Mouse (Mus musculus): ENCODE measurements around the gene Pou3f1.

Gene Pou3f1

GRCm38 (mm10) chr4:124656854-124657650 lies 445 bp downstream of the Pou3f1 start:
- DNase-seq (ENCODE audit: low read depth, low spot score), result no peak

- DNase-seq (ENCODE audit: low read depth, low spot score), result no peak
These were observed 1.2 kb downstream of the Pou3f1 start for GRCm38 (mm10) chr4:124657781-124658180.

GRCm38 (mm10) chr4:124658412-124658851 lies 1.8 kb downstream of the Pou3f1 start:
- no peak for DNase-seq (ENCODE audit: low read depth, low spot score)

GRCm38 (mm10) chr4:124659251-124660217 lies 2.9 kb downstream of the Pou3f1 start:
- no peak for DNase-seq (ENCODE audit: low read depth, low spot score)

- DNase-seq (ENCODE audit: low read depth, low spot score), result no peak
These were observed 4.0 kb downstream of the Pou3f1 start for GRCm38 (mm10) chr4:124660603-124661002.

GRCm38 (mm10) chr4:124663034-124663433 lies 6.4 kb downstream of the Pou3f1 start:
- no peak for DNase-seq (ENCODE audit: low read depth, low spot score)

- DNase-seq (ENCODE audit: low read depth, low spot score), result no peak
These were observed 7.6 kb downstream of the Pou3f1 start for GRCm38 (mm10) chr4:124664185-124664584.

GRCm38 (mm10) chr4:124664604-124665003 lies 8.0 kb downstream of the Pou3f1 start:
- DNase-seq (ENCODE audit: low read depth, low spot score), result no peak

GRCm38 (mm10) chr4:124667476-124668033 lies 10.9 kb downstream of the Pou3f1 start:
- DNase-seq (ENCODE audit: low read depth, low spot score), result no peak

GRCm38 (mm10) chr4:124668078-124668477 lies 11.5 kb downstream of the Pou3f1 start:
- DNase-seq (ENCODE audit: low read depth, low spot score), result no peak

- DNase-seq (ENCODE audit: low read depth, low spot score), result no peak
These were observed 13.6 kb downstream of the Pou3f1 start for GRCm38 (mm10) chr4:124670232-124670631.

- DNase-seq (ENCODE audit: low read depth, low spot score), result peak; percentile 49
These were observed 15.0 kb downstream of the Pou3f1 start for GRCm38 (mm10) chr4:124671583-124671982.

GRCm38 (mm10) chr4:124672347-124673320 lies 16.0 kb downstream of the Pou3f1 start:
- no peak for DNase-seq (ENCODE audit: low read depth, low spot score)

- DNase-seq (ENCODE audit: low read depth, low spot score), result no peak
These were observed 17.9 kb downstream of the Pou3f1 start for GRCm38 (mm10) chr4:124674334-124675032.

GRCm38 (mm10) chr4:124675037-124675436 lies 18.4 kb downstream of the Pou3f1 start:
- DNase-seq (ENCODE audit: low read depth, low spot score), result peak; percentile 61

- DNase-seq (ENCODE audit: low read depth, low spot score), result no peak
These were observed 19.4 kb downstream of the Pou3f1 start for GRCm38 (mm10) chr4:124675958-124676357.

GRCm38 (mm10) chr4:124682270-124682669 lies 25.7 kb downstream of the Pou3f1 start:
- DNase-seq (ENCODE audit: low read depth, low spot score), result no peak

GRCm38 (mm10) chr4:124683474-124683873 lies 26.9 kb downstream of the Pou3f1 start:
- DNase-seq (ENCODE audit: low read depth, low spot score), result no peak

- no peak for DNase-seq (ENCODE audit: low read depth, low spot score)
These were observed 28.4 kb downstream of the Pou3f1 start for GRCm38 (mm10) chr4:124685004-124685403.

GRCm38 (mm10) chr4:124685453-124685852 lies 28.8 kb downstream of the Pou3f1 start:
- no peak for DNase-seq (ENCODE audit: low read depth, low spot score)

Data from A20 (cell line).